Mouse (Mus musculus): ENCODE results near the gene Txn2. TPM values are rescaled to one million over a fixed set of nuclear protein-coding genes. Genes with fewer than 3 reads are reported as not detected.
"Not testable (repeated sequence)": the region's sequence is repeated elsewhere in the genome, so short reads cannot be mapped to it uniquely, and the experiment has no call there.

Gene Txn2
- polyA plus RNA-seq, 1 experiment from 2014 or later, result 284 TPM

- H3K36me3 ChIP-seq (ENCODE audit: control insufficient read depth, insufficient read depth, low read length), result no peaks in the 10 kb centered on the region
- ATAC-seq (replicated peaks; ENCODE audit: insufficient number of reproducible peaks, low FRiP score, low TSS enrichment), result no peak
- H3K9ac ChIP-seq (ENCODE audit: low read depth, low read length), result no peak overlapping the region
- no peak overlapping the region for H3K27ac ChIP-seq (ENCODE audit: low read depth, low read length)
- no peaks in the 10 kb centered on the region for H3K27me3 ChIP-seq (ENCODE audit: control insufficient read depth, insufficient read depth, low read length)
- no peaks in the 10 kb centered on the region for H3K9me3 ChIP-seq (replicated peaks; ENCODE audit: control insufficient read depth, low read length)
- WGBS (ENCODE audit: insufficient replicate concordance), result 88% methylated on average over 9 of the region's 9 CpGs
- H3K4me3 ChIP-seq (ENCODE audit: low read depth, low read length), result no peak overlapping the region
- H3K4me2 ChIP-seq, result no peak overlapping the region
- H3K4me1 ChIP-seq (ENCODE audit: control insufficient read depth, insufficient read depth, low read length), result peaks cover 5% of the 10 kb centered on the region
These were observed 54.0 kb downstream of the Txn2 start for GRCm38 (mm10) chr15:77874807-77875206.

GRCm38 (mm10) chr15:77874310-77874709 lies 54.5 kb downstream of the Txn2 start:
- Histone ChIP-seq H3K4me1 (ENCODE audit: control insufficient read depth, insufficient read depth, low read length) (peaks cover 5% of the 10 kb centered on the region), H3K4me2 (no peak overlapping the region), H3K4me3 (ENCODE audit: low read depth, low read length) (no peak overlapping the region), H3K9ac (ENCODE audit: low read depth, low read length) (no peak overlapping the region), H3K36me3 (ENCODE audit: control insufficient read depth, insufficient read depth, low read length) (no peaks in the 10 kb centered on the region), H3K27me3 (ENCODE audit: control insufficient read depth, insufficient read depth, low read length) (no peaks in the 10 kb centered on the region), H3K9me3 (replicated peaks; ENCODE audit: control insufficient read depth, low read length) (no peaks in the 10 kb centered on the region), H3K27ac (ENCODE audit: low read depth, low read length) (no peak overlapping the region)
- WGBS (ENCODE audit: insufficient replicate concordance), result 49% methylated on average over 4 of the region's 4 CpGs
- no peak for ATAC-seq (replicated peaks; ENCODE audit: insufficient number of reproducible peaks, low FRiP score, low TSS enrichment)

DNA sequence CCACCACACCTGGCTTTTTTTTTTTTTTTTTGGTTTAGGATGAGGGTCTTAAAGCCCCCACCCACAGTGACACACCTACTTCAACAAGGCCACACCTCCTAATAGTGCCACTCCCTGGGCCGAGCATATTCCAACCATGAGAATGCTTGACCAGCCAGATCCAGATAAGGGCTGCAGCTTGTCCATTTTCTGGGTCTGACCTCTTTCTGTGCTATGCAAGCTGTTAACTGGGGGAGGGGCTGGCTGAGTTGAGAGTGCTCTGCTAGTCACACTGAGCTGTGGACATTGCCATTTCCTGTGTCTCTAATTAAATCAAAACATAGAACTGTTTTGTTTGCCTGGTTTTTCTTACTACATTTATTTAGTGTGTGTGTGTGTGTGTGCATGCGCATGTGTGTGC lies 55.2 kb downstream of the Txn2 start:
- Histone ChIP-seq H3K4me3 (ENCODE audit: low read depth, low read length) (no peak overlapping the region), H3K9ac (ENCODE audit: low read depth, low read length) (no peak overlapping the region), H3K4me2 (no peak overlapping the region), H3K36me3 (ENCODE audit: control insufficient read depth, insufficient read depth, low read length) (no peaks in the 10 kb centered on the region), H3K27ac (ENCODE audit: low read depth, low read length) (no peak overlapping the region), H3K4me1 (ENCODE audit: control insufficient read depth, insufficient read depth, low read length) (peaks cover 5% of the 10 kb centered on the region), H3K9me3 (replicated peaks; ENCODE audit: control insufficient read depth, low read length) (no peaks in the 10 kb centered on the region), H3K27me3 (ENCODE audit: control insufficient read depth, insufficient read depth, low read length) (no peaks in the 10 kb centered on the region)
- no peak for ATAC-seq (replicated peaks; ENCODE audit: insufficient number of reproducible peaks, low FRiP score, low TSS enrichment)
- 49% methylated on average over 2 of the region's 2 CpGs for WGBS (ENCODE audit: insufficient replicate concordance)

- no peaks in the 10 kb centered on the region for H3K9me3 ChIP-seq (replicated peaks; ENCODE audit: control insufficient read depth, low read length)
- H3K4me2 ChIP-seq, result no peak overlapping the region
- no peak overlapping the region for H3K4me3 ChIP-seq (ENCODE audit: low read depth, low read length)
- no peaks in the 10 kb centered on the region for H3K36me3 ChIP-seq (ENCODE audit: control insufficient read depth, insufficient read depth, low read length)
- H3K27ac ChIP-seq (ENCODE audit: low read depth, low read length), result no peak overlapping the region
- ATAC-seq (replicated peaks; ENCODE audit: insufficient number of reproducible peaks, low FRiP score, low TSS enrichment), result no peak
- WGBS (ENCODE audit: insufficient replicate concordance), result 73% methylated on average over 3 of the region's 3 CpGs
- H3K9ac ChIP-seq (ENCODE audit: low read depth, low read length), result no peak overlapping the region
- H3K4me1 ChIP-seq (ENCODE audit: control insufficient read depth, insufficient read depth, low read length), result peaks cover 5% of the 10 kb centered on the region
- H3K27me3 ChIP-seq (ENCODE audit: control insufficient read depth, insufficient read depth, low read length), result no peaks in the 10 kb centered on the region
These were observed 55.8 kb downstream of the Txn2 start for GRCm38 (mm10) chr15:77872996-77873395.

DNA sequence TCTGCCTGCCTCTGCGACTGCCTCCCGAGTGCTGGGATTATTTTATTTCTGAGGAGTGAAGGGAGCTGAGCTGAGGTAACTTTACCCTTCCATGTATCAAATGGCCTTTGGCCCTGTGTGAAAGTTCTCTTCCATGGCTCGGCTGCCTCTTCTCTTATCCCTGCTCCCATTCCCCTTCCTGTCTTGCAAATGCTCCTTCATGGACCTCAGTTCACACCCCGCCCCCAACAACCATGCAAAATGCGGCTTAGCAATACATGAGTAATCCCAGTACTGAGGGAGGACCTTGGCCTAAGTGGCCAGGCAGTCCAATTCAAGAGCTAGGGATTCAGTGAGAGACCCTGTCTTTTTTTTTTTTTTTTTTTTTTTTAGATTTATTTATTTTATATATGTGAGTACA lies 60.5 kb downstream of the Txn2 start:
- no peak for ATAC-seq (replicated peaks; ENCODE audit: insufficient number of reproducible peaks, low FRiP score, low TSS enrichment)

GRCm38 (mm10) chr15:77867231-77867968 lies 61.4 kb downstream of the Txn2 start:
- not testable (repeated sequence) for H3K27ac ChIP-seq (ENCODE audit: low read depth, low read length); H3K4me1 ChIP-seq (ENCODE audit: control insufficient read depth, insufficient read depth, low read length); H3K9me3 ChIP-seq (replicated peaks; ENCODE audit: control insufficient read depth, low read length); H3K36me3 ChIP-seq (ENCODE audit: control insufficient read depth, insufficient read depth, low read length); H3K4me3 ChIP-seq (ENCODE audit: low read depth, low read length); H3K9ac ChIP-seq (ENCODE audit: low read depth, low read length); ATAC-seq (replicated peaks; ENCODE audit: insufficient number of reproducible peaks, low FRiP score, low TSS enrichment); H3K4me2 ChIP-seq; H3K27me3 ChIP-seq (ENCODE audit: control insufficient read depth, insufficient read depth, low read length)
- 77% methylated on average over 8 of the region's 10 CpGs for WGBS (ENCODE audit: insufficient replicate concordance)

More for the DNA sequence above, 60.5 kb downstream of the Txn2 start:
- Histone ChIP-seq H3K4me3 (ENCODE audit: low read depth, low read length) (no peak overlapping the region), H3K4me1 (ENCODE audit: control insufficient read depth, insufficient read depth, low read length) (peaks cover 3% of the 10 kb centered on the region; the same call in 1 of the 2 replicates), H3K36me3 (ENCODE audit: control insufficient read depth, insufficient read depth, low read length) (no peaks in the 10 kb centered on the region), H3K4me2 (no peak overlapping the region), H3K9me3 (replicated peaks; ENCODE audit: control insufficient read depth, low read length) (no peaks in the 10 kb centered on the region), H3K27ac (ENCODE audit: low read depth, low read length) (no peak overlapping the region), H3K27me3 (ENCODE audit: control insufficient read depth, insufficient read depth, low read length) (no peaks in the 10 kb centered on the region), H3K9ac (ENCODE audit: low read depth, low read length) (no peak overlapping the region)
- WGBS (ENCODE audit: insufficient replicate concordance), result 76% methylated on average over 5 of the region's 5 CpGs

GRCm38 (mm10) chr15:77866583-77867220 lies 62.1 kb downstream of the Txn2 start:
- Histone ChIP-seq H3K4me2 (no peak overlapping the region), H3K36me3 (ENCODE audit: control insufficient read depth, insufficient read depth, low read length) (no peaks in the 10 kb centered on the region), H3K9ac (ENCODE audit: low read depth, low read length) (no peak overlapping the region), H3K9me3 (replicated peaks; ENCODE audit: control insufficient read depth, low read length) (no peaks in the 10 kb centered on the region), H3K4me3 (ENCODE audit: low read depth, low read length) (no peak overlapping the region), H3K27me3 (ENCODE audit: control insufficient read depth, insufficient read depth, low read length) (no peaks in the 10 kb centered on the region), H3K27ac (ENCODE audit: low read depth, low read length) (no peak overlapping the region), H3K4me1 (ENCODE audit: control insufficient read depth, insufficient read depth, low read length) (peaks cover 3% of the 10 kb centered on the region; the same call in 1 of the 2 replicates)
- no peak for ATAC-seq (replicated peaks; ENCODE audit: insufficient number of reproducible peaks, low FRiP score, low TSS enrichment)
- 46% methylated on average over 11 of the region's 11 CpGs for WGBS (ENCODE audit: insufficient replicate concordance)

All from heart, embryonic 11.5 days (tissue).